Mouse (Mus musculus) thymus, postnatal 0 days (tissue): ENCODE measurements around the gene Olfr50. TPM values are rescaled to one million over a fixed set of nuclear protein-coding genes. Genes with fewer than 3 reads are reported as not detected.

Experiments used
- DNase-seq: peaks from one replicate; pipeline ENCODE4 v3.0.0-alpha.2; 2015; ENCODE audit warnings: low spot score
- polyA plus RNA-seq: library from polyadenylated mRNA; unstranded; fragments of >200 nt; fragmentation: Nextera tagmentation; extraction: Ambion mirVana; gene quantifications from 2 replicates; pipeline ENCODE4 v1.2.1, GENCODE M21; 2015

The Olfr50 gene
- not detected in 2 replicates for polyA plus RNA-seq

DNA sequence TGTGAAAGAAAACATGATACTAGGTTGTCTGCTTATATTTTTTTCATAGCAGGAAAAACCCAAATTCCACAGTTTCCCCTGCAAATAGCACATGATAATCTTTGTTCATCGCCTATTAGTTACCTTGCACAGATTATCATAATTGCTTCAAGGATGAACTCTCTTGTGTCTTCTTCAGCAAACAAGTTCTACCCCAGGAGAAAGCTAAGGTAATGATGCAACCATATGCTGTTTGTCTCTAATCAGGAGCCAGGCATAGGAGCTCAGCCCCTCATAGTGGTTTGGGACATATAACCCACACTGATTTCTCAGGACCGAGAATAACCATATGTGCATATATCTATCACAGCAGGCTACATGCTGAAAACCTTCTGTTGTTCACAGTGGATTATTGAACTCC is at the start of gene Olfr50:
Olfr50 (plus strand) TSS at position 301 of the 400 bp plus-strand sequence.
- DNase-seq = no peak

DNA sequence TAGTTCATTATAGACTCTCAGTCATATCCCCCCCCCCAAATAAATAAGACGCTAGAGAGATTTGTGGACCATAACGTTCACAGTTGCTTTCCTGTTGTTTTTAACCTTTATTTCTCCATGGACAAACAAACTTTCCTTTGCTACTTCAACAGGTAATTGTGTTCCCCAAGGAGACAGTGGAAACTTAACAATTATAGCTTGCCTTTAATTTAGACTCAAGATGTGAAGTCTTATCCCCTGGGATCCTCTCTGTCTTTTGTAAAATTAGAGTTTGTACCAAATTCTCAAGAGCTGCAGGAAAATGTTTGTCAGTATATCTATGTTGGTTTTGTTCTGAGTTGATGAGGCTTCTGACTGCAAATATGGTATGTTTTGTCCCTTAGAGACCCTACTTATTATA is 6.4 kb upstream of the Olfr50 start, which contains the start of gene Olfr348:
Olfr348 (plus strand) TSS at position 301 of the 400 bp plus-strand sequence.
- DNase-seq = no peak

DNA sequence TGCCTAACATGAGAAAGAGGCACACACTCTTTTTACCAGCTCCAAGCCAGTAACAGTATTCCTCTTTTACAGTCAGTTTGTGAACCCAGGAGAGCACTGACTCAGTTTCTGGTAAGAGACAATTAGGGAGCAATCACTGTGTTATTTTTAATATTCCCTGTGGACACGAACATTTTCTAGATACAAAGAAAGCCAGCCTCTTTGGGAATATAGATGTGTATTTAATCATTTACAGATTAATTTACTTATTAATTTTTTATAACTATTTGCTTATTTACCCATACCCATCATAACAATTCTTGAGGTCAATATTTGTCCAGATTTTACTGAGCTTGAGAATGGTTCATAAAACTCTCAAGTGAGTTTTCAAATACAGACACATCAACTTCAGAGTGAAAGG is 26.6 kb downstream of the Olfr50 start, which contains the start of gene Olfr3:
Olfr3 (minus strand) TSS at position 101 of the 400 bp plus-strand sequence.
- DNase-seq = no peak

DNA sequence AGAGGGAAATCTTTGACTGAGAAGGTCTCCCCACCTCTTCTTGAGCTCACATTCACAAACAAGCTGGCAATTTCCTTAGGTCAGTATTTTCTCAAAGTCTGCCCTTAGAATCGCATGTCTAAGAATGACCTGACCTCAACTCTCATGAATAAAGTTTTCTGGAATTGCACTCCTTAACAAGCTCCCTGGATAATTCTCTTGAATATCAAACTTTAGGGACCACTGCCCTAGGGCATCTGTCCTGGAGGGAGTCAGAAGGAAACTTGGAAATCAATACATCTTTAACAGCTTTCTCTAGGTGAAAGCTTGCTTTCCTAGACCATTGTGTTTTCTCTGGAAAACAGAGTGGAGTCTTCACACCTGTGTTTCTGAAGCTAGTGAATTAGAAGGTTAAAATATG is 55.7 kb downstream of the Olfr50 start, which contains the start of gene Olfr350:
Olfr350 (plus strand) TSS at position 301 of the 400 bp plus-strand sequence.
- DNase-seq = no peak

Other genes with a start within 250 kb of the Olfr50 start
- not detected in 2 replicates for gene Olfr344, start 223.9 kb upstream of the Olfr50 start, polyA plus RNA-seq
- not detected in 2 replicates for gene Olfr345, start 150.5 kb upstream of the Olfr50 start, polyA plus RNA-seq
- not detected in 2 replicates for gene Olfr346, start 104.8 kb upstream of the Olfr50 start, polyA plus RNA-seq
- gene Olfr347, start 58.6 kb upstream of the Olfr50 start, polyA plus RNA-seq = not detected in 2 replicates
- gene Olfr348, start 6.3 kb upstream of the Olfr50 start, polyA plus RNA-seq = not detected in 2 replicates
- not detected in 2 replicates for gene Olfr3, start 26.5 kb downstream of the Olfr50 start, polyA plus RNA-seq
- gene Olfr350, start 55.8 kb downstream of the Olfr50 start, polyA plus RNA-seq = not detected in 2 replicates
- not detected in 2 replicates for gene Olfr351, start 72.1 kb downstream of the Olfr50 start, polyA plus RNA-seq
- gene Olfr352, start 77.9 kb downstream of the Olfr50 start, polyA plus RNA-seq = not detected in 2 replicates
- gene Olfr353, start 102.4 kb downstream of the Olfr50 start, polyA plus RNA-seq = not detected in 2 replicates
- not detected in 2 replicates for gene Olfr354, start 115.1 kb downstream of the Olfr50 start, polyA plus RNA-seq
- not detected in 2 replicates for gene Olfr355, start 138.4 kb downstream of the Olfr50 start, polyA plus RNA-seq
- gene Olfr356, start 146.6 kb downstream of the Olfr50 start, polyA plus RNA-seq = not detected in 2 replicates
- not detected in 2 replicates for gene Olfr357, start 203.3 kb downstream of the Olfr50 start, polyA plus RNA-seq
- not detected in 2 replicates for gene Olfr358, start 218.8 kb downstream of the Olfr50 start, polyA plus RNA-seq